Mouse (Mus musculus): ENCODE data around the gene Vmn1r31. TPM values are rescaled to one million over a fixed set of nuclear protein-coding genes. Genes with fewer than 3 reads are reported as not detected.

The Vmn1r31 gene
- not detected for total RNA-seq (2021)
- long read RNA-seq, experiment 1 = 0 reads
- long read RNA-seq, experiment 2 = 0 reads

DNA sequence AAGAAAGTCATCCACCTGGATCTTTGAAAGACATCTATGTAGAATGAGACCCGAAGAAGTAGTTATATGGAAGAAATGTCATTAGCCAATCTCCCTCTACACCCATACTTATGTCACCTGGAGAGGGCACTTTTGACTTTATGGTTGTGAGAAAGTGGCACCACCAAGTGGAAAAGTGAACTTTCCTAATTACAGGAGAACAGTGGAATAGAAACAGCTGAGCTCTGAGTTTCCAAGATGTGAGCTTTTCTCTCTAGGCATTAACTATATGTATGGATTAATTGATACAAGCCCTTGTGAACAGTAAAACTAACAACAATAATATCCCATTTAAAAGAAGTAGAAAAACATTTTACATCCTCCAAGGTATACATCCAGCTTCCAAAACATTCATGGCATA is at the start of gene Vmn1r31:
TSS of gene Vmn1r31 (minus strand) at position 101 of the 400 bp plus-strand sequence.
- no peak for DNase-seq

- DNase-seq = no peak
Observed at GRCm38 (mm10) chr6:58443285-58443684, 31.8 kb downstream of the Vmn1r31 start, which contains the start of gene Vmn1r30. TSS of gene Vmn1r30 (minus strand) at chr6:58443385.

Other genes with a start within 250 kb of the Vmn1r31 start
- gene Vmn1r28, start 213.3 kb downstream of the Vmn1r31 start, total RNA-seq (2021) = not detected
- not detected for gene Vmn1r29, start 173.8 kb downstream of the Vmn1r31 start, total RNA-seq (2021)
- not detected for gene Vmn1r30, start 31.9 kb downstream of the Vmn1r31 start, total RNA-seq (2021)
- 10 to 100 TPM; 51.1 to 58.6 TPM for gene Abcg2, start 109.2 kb upstream of the Vmn1r31 start, total RNA-seq (2021)

Data from adrenal gland, postnatal 10 days (tissue).